Mouse (Mus musculus) spleen, adult 2 months (tissue): ENCODE data around the gene Gm9837.

Experiments
- CTCF ChIP-seq: fragments of 200-500 bp; IDR thresholded peaks from 2 replicates; pipeline ENCODE4 v1.5.1; 2011; ENCODE audit warnings: mild to moderate bottlenecking, inconsistent platforms; ENCODE audit not compliant: insufficient read depth, insufficient read length, insufficient replicate concordance; ENCODE audit errors: extremely low read depth
- POLR2A ChIP-seq: fragments of 200-500 bp; IDR thresholded peaks from 2 replicates; pipeline ENCODE4 v1.6.1; 2011; ENCODE audit warnings: low read depth, low read length, inconsistent platforms

DNA sequence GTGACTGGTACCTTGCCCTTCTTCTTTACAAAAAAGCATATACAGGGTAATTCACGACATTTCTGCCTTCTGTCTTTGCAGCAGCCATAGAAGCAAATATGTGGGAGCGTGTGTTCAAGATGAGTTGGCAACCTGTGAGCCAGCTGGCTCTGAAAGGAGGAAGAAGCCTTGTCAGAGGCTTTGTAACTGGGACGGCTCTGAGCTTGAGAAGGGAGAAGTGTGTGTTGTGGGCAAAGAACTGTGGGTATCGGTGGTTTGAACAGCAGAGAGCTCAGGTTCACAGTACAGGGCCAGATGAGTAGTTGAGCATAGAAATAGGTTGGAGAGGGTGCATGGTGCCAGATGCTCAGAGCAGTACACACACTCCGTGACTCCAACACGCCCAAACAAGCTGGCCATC lies 26.7 kb upstream of the Gm9837 start:
- TF ChIP-seq CTCF (no peak), POLR2A (no peak)
